Mouse (Mus musculus) adipocyte (in vitro differentiated cells): Measurements from ENCODE around the gene Tom1l2.

Experiments
- DNase-seq: peaks from one replicate; pipeline ENCODE4 v3.0.0-alpha.2; 2016; ENCODE audit warnings: low spot score

The Tom1l2 gene

GRCm38 (mm10) chr11:60202710-60203638 lies 149.7 kb downstream of the Tom1l2 start:
- DNase-seq = no peak

GRCm38 (mm10) chr11:60200384-60200783 lies 152.3 kb downstream of the Tom1l2 start:
- DNase-seq = no peak

- peak; percentile 87 for DNase-seq
These were observed 153.0 kb downstream of the Tom1l2 start for GRCm38 (mm10) chr11:60199702-60200184.

GRCm38 (mm10) chr11:60198651-60199050 lies 154.1 kb downstream of the Tom1l2 start:
- DNase-seq = no peak

- no peak for DNase-seq
These were observed 154.6 kb downstream of the Tom1l2 start for GRCm38 (mm10) chr11:60197998-60198619.

GRCm38 (mm10) chr11:60196344-60196743 lies 156.4 kb downstream of the Tom1l2 start:
- DNase-seq = no peak

GRCm38 (mm10) chr11:60195108-60195507 lies 157.6 kb downstream of the Tom1l2 start:
- DNase-seq = no peak

GRCm38 (mm10) chr11:60193556-60193955 lies 159.1 kb downstream of the Tom1l2 start:
- no peak for DNase-seq

GRCm38 (mm10) chr11:60192534-60192933 lies 160.2 kb downstream of the Tom1l2 start:
- DNase-seq = no peak

- no peak for DNase-seq
These were observed 162.6 kb downstream of the Tom1l2 start for GRCm38 (mm10) chr11:60190055-60190641.

GRCm38 (mm10) chr11:60189501-60190040 lies 163.1 kb downstream of the Tom1l2 start:
- no peak for DNase-seq

- DNase-seq = no peak
These were observed 164.3 kb downstream of the Tom1l2 start for GRCm38 (mm10) chr11:60188275-60188853.

- no peak for DNase-seq
These were observed 165.6 kb downstream of the Tom1l2 start for GRCm38 (mm10) chr11:60187070-60187469.

GRCm38 (mm10) chr11:60185396-60186231 lies 167.1 kb downstream of the Tom1l2 start:
- DNase-seq = no peak

- DNase-seq = no peak
These were observed 168.1 kb downstream of the Tom1l2 start for GRCm38 (mm10) chr11:60184346-60185325.

GRCm38 (mm10) chr11:60182741-60183140 lies 170.0 kb downstream of the Tom1l2 start:
- no peak for DNase-seq

GRCm38 (mm10) chr11:60182116-60182670 lies 170.5 kb downstream of the Tom1l2 start:
- peak; percentile 83 for DNase-seq

GRCm38 (mm10) chr11:60178506-60178905 lies 174.2 kb downstream of the Tom1l2 start:
- no peak for DNase-seq

- no peak for DNase-seq
These were observed 174.7 kb downstream of the Tom1l2 start for GRCm38 (mm10) chr11:60178005-60178404.
